In the genomic region with DNA sequence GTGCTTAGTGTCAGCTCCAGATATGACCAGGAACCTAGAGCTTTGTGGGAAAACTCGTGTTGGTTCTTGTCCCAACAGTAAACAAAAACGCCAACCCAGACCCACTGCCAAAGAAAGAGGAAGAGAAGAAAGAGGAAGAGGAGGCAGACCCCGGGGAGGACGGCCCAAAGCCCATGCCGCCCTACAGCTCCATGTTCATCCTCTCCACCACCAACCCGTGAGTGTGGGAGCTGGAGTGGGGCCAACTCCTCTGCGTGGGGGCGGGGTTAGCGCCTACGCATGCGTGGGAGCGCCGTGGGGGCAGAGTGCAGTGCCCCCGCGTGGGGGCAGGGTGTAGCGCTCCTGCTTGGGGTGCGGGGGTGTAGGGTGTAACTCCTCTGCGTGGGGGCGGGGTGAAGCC, we compare ENCODE assay signal across 8 mouse cellular contexts.
DNase-seq lines count a peak whose midpoint lies in the region; ATAC-seq and TF ChIP-seq lines count a peak whose summit lies in the region.

No protein-coding gene starts in this region.

- 0 out of 2 replicates have a peak overlapping the region, but pooled peaks have one; percentile 23 for H3K4me2 ChIP-seq in lung, embryonic 14.5 days

- no peaks in the 10 kb centered on the region for H3K27me3 ChIP-seq in lung, embryonic 14.5 days (ENCODE audit: insufficient read depth, low read length)

- H3K4me1 ChIP-seq in lung, embryonic 14.5 days (ENCODE audit: insufficient read depth), result no peaks in the 10 kb centered on the region
- H3K4me1 ChIP-seq in lung, adult 2 months (ENCODE audit: control insufficient read depth, insufficient read depth, low read length), result no peaks in the 10 kb centered on the region

- no peak overlapping the region for H3K27ac ChIP-seq in lung, embryonic 14.5 days (ENCODE audit: low read depth)

- DNase-seq in CD4-positive, CD25-positive, alpha-beta regulatory T cell, adult 2 months (ENCODE audit: low read depth, low spot score), result peak; percentile 64
- peak; percentile 12 for DNase-seq in lung, embryonic 14.5 days
- DNase-seq in lung, adult 2 months, result no peak
- DNase-seq in lung, postnatal 10 days, result peak; percentile 68
- peak; percentile 81 for DNase-seq in thymus, postnatal 14 days
- DNase-seq in c-Kit-positive CD71-positive TER-119-positive erythroid progenitor cells, embryonic 14.5 days (ENCODE audit: low spot score), result no peak
- DNase-seq in urinary bladder, postnatal 10 days (ENCODE audit: low spot score), result no peak

- TF ChIP-seq POLR2A in lung, adult 2 months (IDR thresholded peaks at IDR 0.05; ENCODE audit: borderline replicate concordance, extremely low read depth, low read depth, low read length), result no peak

- no peak for ATAC-seq in CD4-positive, CD25-positive, alpha-beta regulatory T cell, adult 4 months
- ATAC-seq in lung, embryonic 14.5 days (ENCODE audit: insufficient read depth), result no peak

- peak; percentile 13; the same call in 1 of the 2 replicates for TF ChIP-seq CTCF in lung, embryonic 14.5 days (IDR thresholded peaks at IDR 0.05; ENCODE audit: low read depth)
- TF ChIP-seq CTCF in lung, adult 2 months (IDR thresholded peaks at IDR 0.05; ENCODE audit: insufficient read depth, low read length), result no peak

- no peak overlapping the region for H3K9ac ChIP-seq in lung, embryonic 14.5 days

- WGBS in lung, embryonic 14.5 days, result 54% methylated on average over 19 of the region's 19 CpGs
- WGBS in lung, adult 2 months, result 46% methylated on average over 19 of the region's 19 CpGs

- no peaks in the 10 kb centered on the region for H3K9me3 ChIP-seq in lung, embryonic 14.5 days (ENCODE audit: low read depth, low read length)

- no peaks in the 10 kb centered on the region for H3K36me3 ChIP-seq in lung, embryonic 14.5 days (ENCODE audit: insufficient read depth)

- H3K4me3 ChIP-seq in lung, embryonic 14.5 days (ENCODE audit: low read depth, low read length), result no peak overlapping the region
- H3K4me3 ChIP-seq in lung, adult 2 months (replicated peaks; ENCODE audit: extremely low read depth, low read depth, low read length), result no peak overlapping the region

Comparison
In these comparisons a context has a peak if more than half of its experiments do, and no peak if none do; other contexts are left out.
1. DNase-seq: peak in CD4-positive, CD25-positive, alpha-beta regulatory T cell, adult 2 months (single experiment), lung, embryonic 14.5 days (single experiment), lung, postnatal 10 days (single experiment) and thymus, postnatal 14 days (single experiment); none in lung, adult 2 months (single experiment), c-Kit-positive CD71-positive TER-119-positive erythroid progenitor cells, embryonic 14.5 days (single experiment) and urinary bladder, postnatal 10 days (single experiment).